In the genomic region with DNA sequence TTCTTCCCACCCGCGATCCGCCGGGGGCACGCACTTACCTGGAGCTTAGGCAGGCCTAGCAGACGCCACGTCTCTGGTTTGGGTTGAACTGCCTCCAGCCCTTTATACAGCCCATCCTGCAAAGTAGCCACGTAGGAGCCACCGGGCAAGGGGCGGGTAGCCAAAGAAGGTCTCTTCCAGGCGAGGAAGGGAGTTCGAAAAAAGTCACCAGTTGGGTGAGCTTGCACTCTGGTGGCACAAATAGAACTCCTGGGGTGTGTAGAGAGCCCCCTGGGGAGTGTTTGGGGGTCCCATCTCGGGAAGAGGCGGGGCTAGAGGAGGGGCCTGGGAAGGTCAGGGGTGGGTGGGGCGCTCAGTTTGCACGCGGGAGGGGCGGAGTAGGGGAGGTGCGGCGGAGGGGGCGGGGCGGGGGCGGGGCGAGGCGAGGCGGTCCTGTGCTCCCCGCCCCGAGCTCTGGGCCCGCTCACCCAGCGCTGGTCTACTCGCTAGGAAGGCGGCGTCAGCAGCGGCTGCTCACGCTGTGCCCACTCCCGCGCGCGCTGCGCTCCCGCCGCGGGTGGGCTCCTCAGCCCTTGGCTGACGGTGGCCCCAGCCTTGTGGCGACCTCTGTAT, we compare ENCODE assay signal across 8 mouse cellular contexts. TPM values are rescaled to one million over a fixed set of nuclear protein-coding genes. Genes with fewer than 3 reads are reported as not detected.
DNase-seq lines count a peak whose midpoint lies in the region; ATAC-seq and TF ChIP-seq lines count a peak whose summit lies in the region.

Sema5a (plus strand) TSS at position 467 of the 612 bp plus-strand sequence.

- peaks cover 7% of the 10 kb centered on the region; the same call in 1 of the 2 replicates for H3K36me3 ChIP-seq in embryonic facial prominence, embryonic 12.5 days
- no peaks in the 10 kb centered on the region for H3K36me3 ChIP-seq in myocyte (ENCODE audit: control insufficient read depth, insufficient read depth)
- 0 out of 2 replicates have a peak, but pooled peaks cover 4% of the 10 kb centered on the region for H3K36me3 ChIP-seq in stomach, postnatal 0 days (ENCODE audit: control insufficient read depth, insufficient read depth, low read length)

- TF ChIP-seq EP300 in stomach, postnatal 0 days (optimal IDR thresholded peaks at IDR 0.05) = no peak

- peak within 1 kb of the TSS; percentile 82 for H3K4me3 ChIP-seq in embryonic facial prominence, embryonic 12.5 days
- peak within 1 kb of the TSS; percentile 67 for H3K4me3 ChIP-seq in myocyte
- H3K4me3 ChIP-seq in stomach, postnatal 0 days (ENCODE audit: low read depth, low read length) = peak within 1 kb of the TSS; percentile 62

- under 1% methylated on average over 23 of the region's 45 CpGs for WGBS in embryonic facial prominence, embryonic 12.5 days
- WGBS in stomach, postnatal 0 days = under 1% methylated on average over 37 of the region's 45 CpGs

- H3ac ChIP-seq in myocyte (ENCODE audit: control insufficient read depth, insufficient read length) = peak within 1 kb of the TSS; percentile 10

- peaks cover 15% of the 10 kb centered on the region for H3K79me2 ChIP-seq in myocyte (ENCODE audit: control insufficient read depth, insufficient read depth)

- H3K9ac ChIP-seq in embryonic facial prominence, embryonic 12.5 days = peak within 1 kb of the TSS; percentile 77
- peak within 1 kb of the TSS; percentile 74 for H3K9ac ChIP-seq in stomach, postnatal 0 days (ENCODE audit: low read length)

- DNase-seq in 3T3-L1 (ENCODE audit: low read depth, low spot score) (peak; percentile 80), liver (peak; percentile 81)
- DNase-seq in adrenal gland, postnatal 36 days = peak; percentile 82 to 88
- DNase-seq in heart, adult 9 months (ENCODE audit: low spot score in 2 of 2) = peak; percentile 72 to 73
- peak; percentile 88 for DNase-seq in kidney, adult 9 months
- peak; percentile 90 for DNase-seq in stomach, postnatal 0 days (ENCODE audit: low spot score)

- no peaks in the 10 kb centered on the region for H3K27me3 ChIP-seq in embryonic facial prominence, embryonic 12.5 days
- H3K27me3 ChIP-seq in myocyte (ENCODE audit: control insufficient read depth, insufficient read depth, insufficient read length) = no peaks in the 10 kb centered on the region
- H3K27me3 ChIP-seq in stomach, postnatal 0 days (ENCODE audit: control insufficient read depth, insufficient read depth, low read length) = no peaks in the 10 kb centered on the region

- H3K4me2 ChIP-seq in embryonic facial prominence, embryonic 12.5 days (replicated peaks) = peak within 1 kb of the TSS; percentile 91
- peak within 1 kb of the TSS; percentile 98 for H3K4me2 ChIP-seq in myocyte (ENCODE audit: low read depth)
- H3K4me2 ChIP-seq in stomach, postnatal 0 days (replicated peaks; ENCODE audit: low read depth) = peak within 1 kb of the TSS; percentile 68

- peak within 1 kb of the TSS; percentile 65 for H3K27ac ChIP-seq in embryonic facial prominence, embryonic 12.5 days
- H3K27ac ChIP-seq in stomach, postnatal 0 days (replicated peaks) = peak within 1 kb of the TSS; percentile 79

- peak; percentile 93 for ATAC-seq in embryonic facial prominence, embryonic 12.5 days (ENCODE audit: insufficient number of reproducible peaks, insufficient read depth, low FRiP score, low TSS enrichment)
- ATAC-seq in stomach, postnatal 0 days (ENCODE audit: low FRiP score, low TSS enrichment) = peak; percentile 96

- TF ChIP-seq CTCF in stomach, postnatal 0 days (IDR thresholded peaks at IDR 0.05; ENCODE audit: low read depth) = no peak

- peak; percentile 91 for TF ChIP-seq POLR2A in myocyte (IDR thresholded peaks at IDR 0.05; ENCODE audit: insufficient read length, low read depth)

- H3K4me1 ChIP-seq in embryonic facial prominence, embryonic 12.5 days = peaks cover 24% of the 10 kb centered on the region; the same call in 1 of the 2 replicates
- H3K4me1 ChIP-seq in stomach, postnatal 0 days (replicated peaks; ENCODE audit: control insufficient read depth, insufficient read depth) = no peaks in the 10 kb centered on the region

- H3K9me3 ChIP-seq in embryonic facial prominence, embryonic 12.5 days = no peaks in the 10 kb centered on the region
- no peaks in the 10 kb centered on the region for H3K9me3 ChIP-seq in stomach, postnatal 0 days (ENCODE audit: control insufficient read depth, low read length)

TF ChIP-seq in myocyte, 11 proteins besides CTCF, POLR2A, EP300 and RAD21:
- TF ChIP-seq POLR2AphosphoS2 (IDR thresholded peaks at IDR 0.05; ENCODE audit: insufficient read length, low read depth) (peak; percentile 79), MYOG (IDR thresholded peaks at IDR 0.05; ENCODE audit: control insufficient read depth in 1 of 3, insufficient read depth in 1 of 3, insufficient read length in 2 of 3, low read depth in 2 of 3) (peak in 1 of 3 experiments; percentile 4), TCF3 (IDR thresholded peaks at IDR 0.05; ENCODE audit: insufficient read length, low read depth) (no peak), REST (IDR thresholded peaks at IDR 0.05; ENCODE audit: insufficient read depth, insufficient read length) (no peak), SRF (IDR thresholded peaks at IDR 0.05; ENCODE audit: control insufficient read depth, insufficient read length, low read depth) (no peak), MYOD1 (IDR thresholded peaks at IDR 0.05; ENCODE audit: control insufficient read depth in 1 of 3, insufficient read length in 2 of 3, low read depth in 2 of 3) (peak in 1 of 3 experiments; percentile 5), USF1 (IDR thresholded peaks at IDR 0.05; ENCODE audit: low read depth) (no peak), TCF12 (IDR thresholded peaks at IDR 0.05; ENCODE audit: insufficient read depth, poor library complexity, severe bottlenecking) (no peak), MAX (IDR thresholded peaks at IDR 0.05; ENCODE audit: low read depth) (no peak)

RNA-seq across cellular contexts. Expression of gene Sema5a, which starts in this region (rescaled TPM):
- total RNA-seq in adrenal gland, postnatal 36 days (2021) = 10 to 100 TPM; 16.0 to 23.2 TPM
- 26.2 and 28.3 TPM in 2 replicates for polyA plus RNA-seq in embryonic facial prominence, embryonic 12.5 days (2016; fragmentation: Nextera tagmentation; extraction: Ambion mirVana)
- polyA plus RNA-seq in myocyte (2012; fragmentation: generic; extraction: Trizol) = 7.1 TPM
- polyA plus RNA-seq in stomach, postnatal 0 days (2015; fragmentation: Nextera tagmentation; extraction: Ambion mirVana) = 5.5 and 6.2 TPM in 2 replicates

Comparison
In these comparisons a context has a peak if more than half of its experiments do, and no peak if none do; other contexts are left out.
1. Peak in every context shown above with its lines: DNase-seq, ATAC-seq, H3K4me3 ChIP-seq and H3K27ac ChIP-seq.